Comparison of ENCODE assay signal across 34 mouse cellular contexts in genomic region chr16:45005280-45005679, GRCm38 (mm10).
DNase-seq lines count a peak whose midpoint lies in the region; ATAC-seq and TF ChIP-seq lines count a peak whose summit lies in the region.
"Had no signal": no experiment of that assay in that cellular context is flagged by ENCODE, and none has a peak within 500 bp of the region (broad histone marks: within the 10 kb centered on the region; RNA-seq: fewer than 3 reads in every experiment).

No protein-coding gene starts in this region.

- H3K27ac ChIP-seq in heart, embryonic 16.5 days (ENCODE audit: low read length): no peak overlapping the region
- H3K27ac ChIP-seq in bone marrow macrophage, adult 2 months (ENCODE audit: insufficient read depth, low read depth, low read length): peak overlapping the region; percentile 75
- H3K27ac ChIP-seq: embryonic facial prominence, embryonic 13.5 days; forebrain, embryonic 10.5 days; forebrain, embryonic 15.5 days; heart, embryonic 10.5 days; heart, embryonic 15.5 days; hindbrain, embryonic 14.5 days; layer of hippocampus, adult 2 months; liver, embryonic 12.5 days; neural tube, embryonic 13.5 days; stomach, postnatal 0 days had no signal

- H3K27me3 ChIP-seq in heart, embryonic 16.5 days (ENCODE audit: control insufficient read depth, insufficient read depth, low read length): no peaks in the 10 kb centered on the region
- H3K27me3 ChIP-seq: embryonic facial prominence, embryonic 13.5 days; forebrain, embryonic 15.5 days; heart, embryonic 15.5 days; liver, embryonic 12.5 days; neural tube, embryonic 13.5 days had no signal

- no peak overlapping the region for H3K9ac ChIP-seq in heart, embryonic 16.5 days (ENCODE audit: low read length)
- H3K9ac ChIP-seq: embryonic facial prominence, embryonic 13.5 days; forebrain, embryonic 15.5 days; heart, embryonic 15.5 days; hindbrain, embryonic 14.5 days; liver, embryonic 12.5 days; liver, postnatal 0 days; neural tube, embryonic 13.5 days had no signal

- 65% methylated on average over 3 of the region's 3 CpGs for WGBS in heart, embryonic 16.5 days

- no peak for TF ChIP-seq POLR2A in bone marrow macrophage, adult 2 months (IDR thresholded peaks at IDR 0.05; ENCODE audit: borderline replicate concordance, low read depth, low read length)

- no peaks in the 10 kb centered on the region for H3K4me1 ChIP-seq in heart, embryonic 16.5 days (ENCODE audit: control insufficient read depth, insufficient read depth, low read length)
- peaks cover 29% of the 10 kb centered on the region for H3K4me1 ChIP-seq in bone marrow macrophage, adult 2 months (ENCODE audit: control insufficient read depth, insufficient read depth, low read length)
- H3K4me1 ChIP-seq: embryonic facial prominence, embryonic 13.5 days; forebrain, embryonic 15.5 days; heart, embryonic 10.5 days; heart, embryonic 15.5 days; liver, embryonic 12.5 days; neural tube, embryonic 13.5 days had no signal

- no peaks in the 10 kb centered on the region for H3K36me3 ChIP-seq in heart, embryonic 16.5 days (ENCODE audit: control insufficient read depth, insufficient read depth)
- H3K36me3 ChIP-seq: embryonic facial prominence, embryonic 13.5 days; forebrain, embryonic 10.5 days; forebrain, embryonic 15.5 days; heart, embryonic 10.5 days; heart, embryonic 15.5 days; liver, embryonic 12.5 days; neural tube, embryonic 13.5 days had no signal

- no peak overlapping the region for H3K4me2 ChIP-seq in heart, embryonic 16.5 days (ENCODE audit: low read depth, low read length)
- H3K4me2 ChIP-seq: embryonic facial prominence, embryonic 13.5 days; forebrain, embryonic 15.5 days; heart, embryonic 15.5 days; hindbrain, embryonic 14.5 days; liver, embryonic 12.5 days; midbrain, embryonic 11.5 days; neural tube, embryonic 13.5 days had no signal

- ATAC-seq in heart, embryonic 16.5 days (replicated peaks; ENCODE audit: extremely low read depth, insufficient read depth, low FRiP score): 0 out of 2 replicates have a peak, but pooled peaks have one; percentile 6
- ATAC-seq in megakaryocyte progenitor cell, adult 5-6 weeks (replicated peaks; ENCODE audit: poor library complexity): peak; percentile 74
- ATAC-seq: activated CD4-positive, CD25-positive, alpha-beta regulatory T cell, adult 4 months; forebrain, embryonic 15.5 days; intestine, postnatal 0 days; liver, embryonic 12.5 days; liver, postnatal 0 days had no signal

- no peaks in the 10 kb centered on the region for H3K9me3 ChIP-seq in heart, embryonic 16.5 days (replicated peaks; ENCODE audit: control insufficient read depth, low read length)
- H3K9me3 ChIP-seq: embryonic facial prominence, embryonic 13.5 days; forebrain, embryonic 10.5 days; forebrain, embryonic 15.5 days; heart, embryonic 10.5 days; heart, embryonic 15.5 days; liver, embryonic 12.5 days; neural tube, embryonic 13.5 days had no signal

- no peak overlapping the region for H3K4me3 ChIP-seq in heart, embryonic 16.5 days (ENCODE audit: low read length)
- H3K4me3 ChIP-seq in bone marrow macrophage, adult 2 months (ENCODE audit: insufficient read depth, low read length): no peak overlapping the region
- H3K4me3 ChIP-seq: embryonic facial prominence, embryonic 13.5 days; forebrain, embryonic 10.5 days; forebrain, embryonic 15.5 days; heart, embryonic 10.5 days; heart, embryonic 15.5 days; layer of hippocampus, adult 2 months; liver, embryonic 12.5 days; neural tube, embryonic 13.5 days had no signal

- TF ChIP-seq CTCF in bone marrow macrophage, adult 2 months (IDR thresholded peaks at IDR 0.05; ENCODE audit: low read depth, low read length): no peak

- DNase-seq in heart, postnatal 4 days: no peak
- peak; percentile 37 for DNase-seq in A20 (ENCODE audit: low read depth, low spot score)
- DNase-seq in gastrocnemius, adult 8-10 months (ENCODE audit: low spot score in 2 of 2): no peak
- DNase-seq in frontal cortex, adult 2 months (ENCODE audit: extremely low spot score in 1 of 2, low spot score in 1 of 2): no peak
- DNase-seq: adrenal gland, adult 2 months; adrenal gland, postnatal 36 days; cerebellum, adult 9-10 months; cerebellum, postnatal 36 days; embryo, embryonic 11 days; gastrocnemius, postnatal 10 days; kidney, adult 9 months; kidney, postnatal 14 days; left cerebral cortex, postnatal 4 days; liver, postnatal 0 days; retina, postnatal 1 day; right cerebral cortex, postnatal 14 days; thymus, adult 18-20 months; thymus, postnatal 25 days had no signal
